Mouse (Mus musculus) common myeloid progenitor, adult 5-6 weeks (primary cell): ENCODE results near the gene T. TPM values are rescaled to one million over a fixed set of nuclear protein-coding genes. Genes with fewer than 3 reads are reported as not detected.
A peak's percentile ranks its signal among the peaks of the same experiment; 100 is the strongest.
"Not testable (repeated sequence)": the region's sequence is repeated elsewhere in the genome, so short reads cannot be mapped to it uniquely, and the experiment has no call there.

Experiments
- ATAC-seq: replicated peaks from 2 replicates; pipeline ENCODE4 v1.8.0; 2016; ENCODE audit warnings: low read depth, mild to moderate bottlenecking, moderate TSS enrichment, inconsistent platforms; ENCODE audit not compliant: poor library complexity, severe bottlenecking
- total RNA-seq: library from RNA; stranded (forward); fragments of 200-1000, 187-1606 nt; gene quantifications from 2 replicates; pipeline ENCODE4 v1.2.3, GENCODE M21; 2017

Gene T
- total RNA-seq: not detected in 2 replicates

- no peak for ATAC-seq
Measured at GRCm38 (mm10) chr17:8433978-8434960, at the start of gene T. T (plus strand) TSS chr17:8434423.

GRCm38 (mm10) chr17:8385441-8385840 lies 48.8 kb upstream of the T start:
- ATAC-seq: no peak

GRCm38 (mm10) chr17:8388463-8388862 lies 45.8 kb upstream of the T start:
- peak; percentile 37 for ATAC-seq

- ATAC-seq: peak; percentile 57
Measured at GRCm38 (mm10) chr17:8388990-8389789, 45.0 kb upstream of the T start.

GRCm38 (mm10) chr17:8389790-8390095 lies 44.5 kb upstream of the T start:
- no peak for ATAC-seq

GRCm38 (mm10) chr17:8390487-8390886 lies 43.7 kb upstream of the T start:
- no peak; the same call in 1 of the 2 replicates for ATAC-seq

- ATAC-seq: no peak
Measured at GRCm38 (mm10) chr17:8396371-8396770, 37.9 kb upstream of the T start.

- no peak for ATAC-seq
Measured at GRCm38 (mm10) chr17:8397946-8398345, 36.3 kb upstream of the T start.

GRCm38 (mm10) chr17:8403932-8404331 lies 30.3 kb upstream of the T start:
- not testable (repeated sequence) for ATAC-seq

GRCm38 (mm10) chr17:8406285-8406684 lies 27.9 kb upstream of the T start:
- no peak for ATAC-seq

GRCm38 (mm10) chr17:8408002-8408401 lies 26.2 kb upstream of the T start:
- ATAC-seq: not testable (repeated sequence)

- peak; percentile 45 for ATAC-seq
Measured at GRCm38 (mm10) chr17:8408589-8409295, 25.5 kb upstream of the T start.

GRCm38 (mm10) chr17:8410330-8410729 lies 23.9 kb upstream of the T start:
- no peak for ATAC-seq

- no peak for ATAC-seq
Measured at GRCm38 (mm10) chr17:8413656-8414055, 20.6 kb upstream of the T start.

- ATAC-seq: no peak
Measured at GRCm38 (mm10) chr17:8415533-8415932, 18.7 kb upstream of the T start.

GRCm38 (mm10) chr17:8416865-8417264 lies 17.4 kb upstream of the T start:
- no peak for ATAC-seq

GRCm38 (mm10) chr17:8420739-8421138 lies 13.5 kb upstream of the T start:
- no peak for ATAC-seq

- ATAC-seq: peak; percentile 90
Measured at GRCm38 (mm10) chr17:8421517-8421916, 12.7 kb upstream of the T start.

GRCm38 (mm10) chr17:8423283-8423682 lies 10.9 kb upstream of the T start:
- no peak for ATAC-seq

GRCm38 (mm10) chr17:8429436-8429835 lies 4.8 kb upstream of the T start:
- no peak for ATAC-seq
